Mouse (Mus musculus): ENCODE measurements around the gene Abcc8.

- no peak for TF ChIP-seq CTCF (IDR thresholded peaks at IDR 0.05; ENCODE audit: control insufficient read depth, insufficient read depth, insufficient read length)
- TF ChIP-seq MAX (IDR thresholded peaks at IDR 0.05), result no peak
- no peak for TF ChIP-seq FOSL1 (IDR thresholded peaks at IDR 0.05; ENCODE audit: insufficient read depth, low read length, poor library complexity, severe bottlenecking)
- TF ChIP-seq CEBPB (IDR thresholded peaks at IDR 0.05; ENCODE audit: low read depth), result no peak
These were observed 82.5 kb downstream of the Abcc8 start for GRCm38 (mm10) chr7:46097319-46097783.
